ENCODE assay signal across 16 mouse cellular contexts in genomic region chr8:103316691-103317091, GRCm38 (mm10).
DNase-seq lines count a peak whose midpoint lies in the region; ATAC-seq and TF ChIP-seq lines count a peak whose summit lies in the region.
"Had no signal": no experiment of that assay in that cellular context is flagged by ENCODE, and none has a peak within 500 bp of the region (broad histone marks: within the 10 kb centered on the region; RNA-seq: fewer than 3 reads in every experiment).

No protein-coding gene starts in this region.

- peaks cover 42% of the 10 kb centered on the region for H3K27me3 ChIP-seq in forebrain, embryonic 14.5 days (replicated peaks; ENCODE audit: control insufficient read depth, insufficient read depth, low read length)
- peaks cover 5% of the 10 kb centered on the region; the same call in 1 of the 2 replicates for H3K27me3 ChIP-seq in forebrain, postnatal 0 days (ENCODE audit: insufficient read depth, low read length)
- no peaks in the 10 kb centered on the region for H3K27me3 ChIP-seq in lung, embryonic 16.5 days (ENCODE audit: control insufficient read depth, insufficient read depth, low read depth, low read length)
- H3K27me3 ChIP-seq in midbrain, embryonic 15.5 days (replicated peaks) = no peaks in the 10 kb centered on the region
- H3K27me3 ChIP-seq: embryonic facial prominence, embryonic 12.5 days; limb, embryonic 12.5 days had no signal

- no peak overlapping the region for H3K9ac ChIP-seq in forebrain, embryonic 14.5 days (ENCODE audit: low read length)
- H3K9ac ChIP-seq in forebrain, postnatal 0 days = no peak overlapping the region
- H3K9ac ChIP-seq in lung, embryonic 16.5 days (ENCODE audit: low read length) = no peak overlapping the region
- no peak overlapping the region for H3K9ac ChIP-seq in midbrain, embryonic 15.5 days
- H3K9ac ChIP-seq: embryonic facial prominence, embryonic 12.5 days; limb, embryonic 12.5 days had no signal

- H3K36me3 ChIP-seq in forebrain, embryonic 14.5 days (ENCODE audit: control insufficient read depth, insufficient read depth, low read length) = no peaks in the 10 kb centered on the region
- no peaks in the 10 kb centered on the region for H3K36me3 ChIP-seq in forebrain, postnatal 0 days (ENCODE audit: insufficient read depth)
- no peaks in the 10 kb centered on the region for H3K36me3 ChIP-seq in lung, embryonic 16.5 days (ENCODE audit: control insufficient read depth, insufficient read depth, low read length)
- H3K36me3 ChIP-seq in midbrain, embryonic 15.5 days (replicated peaks) = no peaks in the 10 kb centered on the region
- H3K36me3 ChIP-seq: embryonic facial prominence, embryonic 12.5 days; G1E; limb, embryonic 12.5 days had no signal

- 40% methylated on average over 5 of the region's 5 CpGs for WGBS in forebrain, embryonic 14.5 days
- 24% methylated on average over 5 of the region's 5 CpGs for WGBS in forebrain, postnatal 0 days
- 36% methylated on average over 5 of the region's 5 CpGs for WGBS in lung, embryonic 16.5 days
- 41% methylated on average over 5 of the region's 5 CpGs for WGBS in midbrain, embryonic 15.5 days

- peak; percentile 36 for DNase-seq in forebrain, embryonic 14.5 days (ENCODE audit: low spot score)
- no peak for DNase-seq in forebrain, postnatal 0 days
- DNase-seq in Muller cell, postnatal 12 days (ENCODE audit: inconsistent ontology term) = peak; percentile 89
- DNase-seq in gonadal fat pad, adult 2 months (ENCODE audit: low read depth) = peak; percentile 8
- DNase-seq in cerebellum, postnatal 10 days = no peak
- DNase-seq in yolk sac, embryonic 10.5 days (ENCODE audit: low spot score) = no peak
- DNase-seq: adrenal gland, postnatal 25 days; cerebellum, adult 18-20 months; layer of hippocampus, adult 9-11 months; thymus, adult 18-20 months had no signal

- no peak for ATAC-seq in forebrain, embryonic 14.5 days
- no peak for ATAC-seq in forebrain, postnatal 0 days
- ATAC-seq in lung, embryonic 16.5 days (ENCODE audit: low read depth) = peak; percentile 97
- ATAC-seq in midbrain, embryonic 15.5 days (replicated peaks) = no peak
- ATAC-seq: hindbrain, postnatal 0 days had no signal

- no peak overlapping the region for H3K4me2 ChIP-seq in forebrain, embryonic 14.5 days (ENCODE audit: low read length)
- no peak overlapping the region for H3K4me2 ChIP-seq in forebrain, postnatal 0 days (ENCODE audit: low read depth)
- H3K4me2 ChIP-seq in lung, embryonic 16.5 days (ENCODE audit: low read depth, low read length) = no peak overlapping the region
- no peak overlapping the region for H3K4me2 ChIP-seq in midbrain, embryonic 15.5 days
- H3K4me2 ChIP-seq: embryonic facial prominence, embryonic 12.5 days; limb, embryonic 12.5 days had no signal

- H3K4me1 ChIP-seq in forebrain, embryonic 14.5 days (ENCODE audit: control insufficient read depth, insufficient read depth, low read length) = peaks cover 2% of the 10 kb centered on the region; the same call in 1 of the 2 replicates
- no peaks in the 10 kb centered on the region for H3K4me1 ChIP-seq in forebrain, postnatal 0 days (ENCODE audit: insufficient read depth)
- peaks cover 2% of the 10 kb centered on the region; the same call in 1 of the 2 replicates for H3K4me1 ChIP-seq in lung, embryonic 16.5 days (replicated peaks; ENCODE audit: control insufficient read depth, insufficient read depth, low read length)
- H3K4me1 ChIP-seq in midbrain, embryonic 15.5 days = 0 out of 2 replicates have a peak, but pooled peaks cover 6% of the 10 kb centered on the region

- no peak overlapping the region for H3K27ac ChIP-seq in forebrain, embryonic 14.5 days (ENCODE audit: low read depth, low read length)
- no peak overlapping the region for H3K27ac ChIP-seq in forebrain, postnatal 0 days (ENCODE audit: low read depth, low read length)
- peak overlapping the region; percentile 93 for H3K27ac ChIP-seq in lung, embryonic 16.5 days (ENCODE audit: low read length)
- no peak overlapping the region for H3K27ac ChIP-seq in midbrain, embryonic 15.5 days
- H3K27ac ChIP-seq: embryonic facial prominence, embryonic 12.5 days; hindbrain, postnatal 0 days; limb, embryonic 12.5 days had no signal

- H3K9me3 ChIP-seq in forebrain, embryonic 14.5 days (replicated peaks; ENCODE audit: control insufficient read depth, low read length) = no peaks in the 10 kb centered on the region
- H3K9me3 ChIP-seq in forebrain, postnatal 0 days (ENCODE audit: low read length) = no peaks in the 10 kb centered on the region
- no peaks in the 10 kb centered on the region for H3K9me3 ChIP-seq in lung, embryonic 16.5 days (ENCODE audit: control insufficient read depth, low read length)
- H3K9me3 ChIP-seq in midbrain, embryonic 15.5 days = no peaks in the 10 kb centered on the region
- H3K9me3 ChIP-seq: embryonic facial prominence, embryonic 12.5 days; limb, embryonic 12.5 days had no signal

- TF ChIP-seq CTCF in forebrain, postnatal 0 days (IDR thresholded peaks at IDR 0.05; ENCODE audit: low read depth) = no peak

- H3K4me3 ChIP-seq in forebrain, embryonic 14.5 days (ENCODE audit: low read depth, low read length) = no peak overlapping the region
- no peak overlapping the region for H3K4me3 ChIP-seq in forebrain, postnatal 0 days (ENCODE audit: low read depth, low read length)
- no peak overlapping the region for H3K4me3 ChIP-seq in lung, embryonic 16.5 days (ENCODE audit: low read length)
- H3K4me3 ChIP-seq in midbrain, embryonic 15.5 days = no peak overlapping the region
- H3K4me3 ChIP-seq: embryonic facial prominence, embryonic 12.5 days; limb, embryonic 12.5 days had no signal

Comparison
In these comparisons a context has a peak if more than half of its experiments do, and no peak if none do; other contexts are left out.
1. DNase-seq: peak in forebrain, embryonic 14.5 days (single experiment), Muller cell, postnatal 12 days (single experiment) and gonadal fat pad, adult 2 months (single experiment); none in forebrain, postnatal 0 days (single experiment), cerebellum, postnatal 10 days (0 of 2) and yolk sac, embryonic 10.5 days (single experiment).